Mouse (Mus musculus) layer of hippocampus, postnatal 36 days (tissue): ENCODE measurements at regions not wholly inside any gene's neighbourhood (a gene's known extent, or its start where the extent isn't known, plus 50 kb on each side); places are given as distances from the start of the nearest gene placed in this dataset.

ENCODE experiments used
- DNase-seq, 2 experiments: peaks; one replicate each; pipeline ENCODE4 v3.0.0; 2022

- no peak for DNase-seq
Observed at GRCm38 (mm10) chr6:95179993-95180392, 63.0 kb downstream of the Kbtbd8 start.

- no peak for DNase-seq
Observed at GRCm38 (mm10) chr6:95182238-95182637, 65.2 kb downstream of the Kbtbd8 start.

DNA sequence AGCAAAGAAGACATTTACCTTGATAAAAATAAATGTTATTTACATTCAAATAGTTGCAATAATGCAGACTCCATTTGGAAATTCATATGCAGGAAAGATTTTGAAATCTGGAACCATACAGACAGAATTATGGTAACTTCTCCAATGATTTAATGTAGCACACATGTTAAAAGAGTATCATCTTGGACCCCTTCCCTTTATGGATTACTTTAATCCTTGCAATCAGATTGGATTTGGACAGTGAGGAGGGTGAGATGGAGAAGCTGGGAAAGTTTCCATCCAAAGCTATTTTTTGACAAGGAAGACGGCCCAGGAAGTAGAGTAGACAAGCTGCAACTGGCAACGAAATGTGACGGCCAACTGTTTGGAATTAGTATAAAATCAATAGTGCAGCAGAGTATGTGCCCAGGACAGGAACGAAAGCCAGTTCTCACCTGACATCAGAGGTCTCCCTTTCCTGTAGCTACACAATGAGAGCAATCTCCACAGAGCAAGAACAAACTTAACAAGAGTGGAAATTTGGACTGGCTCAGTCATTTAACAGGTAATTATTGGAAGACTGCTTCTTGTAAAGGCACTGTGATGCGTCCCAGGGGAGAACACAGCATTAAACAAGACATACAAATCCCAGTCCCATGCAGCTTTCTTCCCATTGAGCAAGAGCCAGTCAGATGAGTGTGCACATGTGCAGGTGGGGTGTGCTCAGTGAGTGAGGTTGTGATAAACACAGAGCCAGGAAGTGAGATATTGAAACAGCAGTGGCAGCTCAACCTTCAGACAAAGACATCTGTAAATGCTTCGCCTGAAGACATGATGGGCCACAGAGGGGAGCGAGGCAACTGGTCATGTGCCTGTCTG is 68.3 kb downstream of the Kbtbd8 start:
- DNase-seq = no peak

- DNase-seq = no peak
Observed at GRCm38 (mm10) chr6:95196631-95197030, 79.6 kb downstream of the Kbtbd8 start.

- peak; percentile 50 to 53 for DNase-seq
Observed at GRCm38 (mm10) chr6:95198611-95199010, 81.6 kb downstream of the Kbtbd8 start.

GRCm38 (mm10) chr6:95202291-95202790 is 85.3 kb downstream of the Kbtbd8 start:
- DNase-seq = no peak

- DNase-seq = no peak
Observed at GRCm38 (mm10) chr6:95202978-95203377, 85.9 kb downstream of the Kbtbd8 start.

- no peak for DNase-seq
Observed at GRCm38 (mm10) chr6:95204231-95204630, 87.2 kb downstream of the Kbtbd8 start.

- peak in 1 of 2 experiments; percentile 18 for DNase-seq
Observed at GRCm38 (mm10) chr6:95207063-95207462, 90.0 kb downstream of the Kbtbd8 start.

DNA sequence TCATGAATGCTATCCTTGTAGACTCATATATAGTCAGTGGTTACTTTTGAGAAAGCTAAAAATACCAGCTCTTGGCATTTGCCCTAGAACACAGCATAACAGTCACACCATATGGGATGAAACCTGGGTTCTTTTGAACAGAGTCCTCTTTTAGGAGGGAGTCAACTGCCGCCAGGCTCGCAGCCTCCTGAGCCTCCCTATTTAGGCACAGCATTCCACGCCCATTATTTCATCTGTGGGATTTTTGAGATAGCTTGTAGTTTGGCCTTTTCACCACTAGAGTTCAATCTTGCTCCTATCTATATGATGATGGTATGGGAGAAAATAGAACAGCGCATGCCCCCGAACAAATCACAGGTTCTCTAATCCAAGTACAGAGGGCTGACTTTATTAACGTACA is 100.4 kb downstream of the Kbtbd8 start:
- peak in 1 of 2 experiments; percentile 17 for DNase-seq

GRCm38 (mm10) chr6:95218830-95219229 is 101.8 kb downstream of the Kbtbd8 start:
- DNase-seq = no peak

DNA sequence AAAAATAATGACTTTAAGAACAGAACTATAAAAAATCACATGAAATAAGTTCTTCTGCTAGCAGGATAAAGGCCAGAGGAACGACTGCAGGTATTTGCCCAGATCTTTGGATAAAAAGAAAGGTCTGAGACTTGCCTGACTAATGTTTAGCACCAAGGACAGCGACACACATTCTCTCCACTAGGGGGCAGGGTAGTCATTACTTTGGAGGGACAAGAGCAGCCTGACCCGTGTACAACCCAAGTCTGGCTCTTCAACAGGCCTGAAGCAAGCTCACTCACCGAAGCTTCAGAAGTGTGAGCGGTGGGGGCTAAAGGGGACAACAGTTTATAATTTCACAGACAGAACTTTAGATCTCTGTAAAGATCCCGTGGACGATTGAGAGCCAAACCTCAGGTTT is 98.4 kb upstream of the Gm10234 start:
- peak; percentile 70 to 82 for DNase-seq

DNA sequence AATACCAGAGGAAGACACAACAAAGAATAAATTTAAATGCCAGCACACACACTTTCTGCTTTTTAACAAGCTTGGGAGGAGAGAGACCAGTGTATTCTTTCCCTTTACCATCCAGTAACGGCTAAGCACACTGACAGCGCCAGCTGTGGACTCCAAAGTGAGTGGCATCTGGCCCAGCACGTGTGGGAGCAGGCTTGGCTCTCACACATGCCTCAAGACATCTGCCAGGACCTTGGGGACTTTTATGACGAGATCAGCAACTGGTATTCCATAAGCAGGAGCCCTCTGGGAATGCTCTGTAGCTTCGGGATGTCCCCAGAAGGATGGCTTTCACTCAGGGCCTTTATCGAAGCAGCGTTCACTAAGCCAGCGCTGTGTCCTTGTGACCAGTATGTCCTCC is 92.0 kb upstream of the Gm10234 start:
- DNase-seq = no peak

DNA sequence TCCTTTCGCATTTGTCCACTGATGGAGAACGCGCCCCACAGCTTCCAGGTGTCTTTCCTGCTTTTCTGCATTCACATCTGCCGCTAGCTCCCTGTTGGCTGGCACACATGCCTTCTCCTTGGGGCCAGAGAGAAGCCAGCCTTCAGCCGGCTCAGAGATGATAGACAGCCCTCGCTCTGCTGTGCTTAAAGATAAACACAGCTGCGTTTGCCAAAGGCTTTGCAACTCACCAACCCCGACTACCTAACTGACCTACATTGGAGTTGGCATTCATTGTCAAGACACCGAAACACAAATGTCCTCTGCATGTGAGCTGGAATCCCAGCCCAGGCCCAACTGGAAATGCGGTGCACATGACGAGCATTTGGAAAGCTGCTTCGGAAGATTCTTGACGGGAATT is 87.2 kb upstream of the Gm10234 start:
- no peak for DNase-seq

- DNase-seq = no peak
Observed at GRCm38 (mm10) chr6:95243657-95244056, 78.3 kb upstream of the Gm10234 start.

GRCm38 (mm10) chr6:95244911-95245310 is 77.0 kb upstream of the Gm10234 start:
- no peak for DNase-seq

- no peak for DNase-seq
Observed at GRCm38 (mm10) chr6:95256303-95256702, 65.6 kb upstream of the Gm10234 start.

DNA sequence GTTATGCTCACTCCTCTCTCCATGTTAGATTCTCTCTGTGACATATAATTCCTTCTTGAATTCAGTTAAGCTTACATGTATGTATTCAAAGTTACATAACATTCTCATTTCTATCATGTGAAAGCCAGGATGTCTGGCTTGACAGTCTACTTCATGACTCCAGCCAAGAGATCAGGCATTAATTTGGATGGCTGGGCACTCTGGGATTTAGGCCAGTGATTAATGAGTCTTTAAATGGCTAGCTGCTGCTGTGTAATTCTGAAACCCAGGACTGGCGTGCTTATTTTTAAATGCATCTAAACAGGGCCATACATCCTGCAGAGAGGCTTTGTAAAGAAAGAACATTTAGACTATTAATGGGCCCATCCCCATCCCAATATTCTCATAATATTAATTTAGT is 60.9 kb upstream of the Gm10234 start:
- no peak for DNase-seq

GRCm38 (mm10) chr6:95264011-95264869 is 57.7 kb upstream of the Gm10234 start:
- no peak for DNase-seq

GRCm38 (mm10) chr6:95269524-95269923 is 52.4 kb upstream of the Gm10234 start:
- no peak for DNase-seq
